Mouse (Mus musculus): ENCODE measurements around the gene Mybl2. TPM values are rescaled to one million over a fixed set of nuclear protein-coding genes. Genes with fewer than 3 reads are reported as not detected.
"Not testable (repeated sequence)": the region's sequence is repeated elsewhere in the genome, so short reads cannot be mapped to it uniquely, and the experiment has no call there.

The Mybl2 gene
- total and polyA plus RNA-seq, 2 experiments from 2014 or later = 3.7 to 3.9 TPM

GRCm38 (mm10) chr2:163056584-163056983, 2.1 kb downstream of the Mybl2 start:
- Histone ChIP-seq H3K4me1 (ENCODE audit: insufficient read depth, low read length) (no peaks in the 10 kb centered on the region), H3K9ac (replicated peaks; ENCODE audit: low read length) (no peak overlapping the region), H3K4me2 (ENCODE audit: low read depth, low read length) (no peak overlapping the region), H3K27me3 (ENCODE audit: insufficient read depth, low read length) (no peaks in the 10 kb centered on the region; the same call in 1 of the 2 replicates), H3K4me3 (ENCODE audit: low read length) (no peak overlapping the region), H3K36me3 (ENCODE audit: insufficient read depth, low read length) (no peaks in the 10 kb centered on the region), H3K27ac (no peak overlapping the region), H3K9me3 (ENCODE audit: low read length) (no peaks in the 10 kb centered on the region)
- ATAC-seq (no peak), DNase-seq (ENCODE audit: low spot score) (no peak)
- 87% methylated on average over 9 of the region's 9 CpGs for WGBS
- TF ChIP-seq CTCF (IDR thresholded peaks at IDR 0.05; ENCODE audit: low read depth) = no peak

- H3K4me1 ChIP-seq (ENCODE audit: insufficient read depth, low read length); ATAC-seq; DNase-seq (ENCODE audit: low spot score); H3K36me3 ChIP-seq (ENCODE audit: insufficient read depth, low read length); H3K4me3 ChIP-seq (ENCODE audit: low read length); H3K4me2 ChIP-seq (ENCODE audit: low read depth, low read length); H3K27me3 ChIP-seq (ENCODE audit: insufficient read depth, low read length); H3K9ac ChIP-seq (replicated peaks; ENCODE audit: low read length); H3K27ac ChIP-seq; H3K9me3 ChIP-seq (ENCODE audit: low read length): not testable (repeated sequence)
- 95% methylated on average over 6 of the region's 7 CpGs for whole genome bisulfite sequencing
These were observed 4.5 kb downstream of the Mybl2 start for GRCm38 (mm10) chr2:163058981-163059380.

DNA sequence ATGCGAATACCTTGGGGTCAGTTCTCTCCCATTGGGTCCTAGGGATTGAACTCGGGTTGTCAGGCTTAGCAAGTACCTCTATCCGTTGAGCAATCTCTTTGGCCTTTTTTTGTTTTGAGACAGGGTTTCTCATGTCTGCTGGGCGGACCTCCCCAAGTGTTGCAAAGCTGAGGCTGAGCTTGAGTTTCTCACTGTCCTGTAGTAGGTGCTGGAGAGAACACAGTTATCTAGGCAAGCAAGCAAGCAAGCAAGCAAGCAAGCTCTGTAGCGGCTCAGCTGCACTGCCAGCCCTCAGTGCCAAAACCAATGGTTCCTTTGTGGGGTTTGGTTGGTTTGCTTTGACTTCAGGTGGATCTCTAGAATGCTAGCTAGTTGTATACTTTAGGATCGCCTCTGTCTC, 6.1 kb downstream of the Mybl2 start:
- H3K9ac ChIP-seq (replicated peaks; ENCODE audit: low read length) = no peak overlapping the region
- no peak overlapping the region for H3K27ac ChIP-seq
- no peaks in the 10 kb centered on the region for H3K4me1 ChIP-seq (ENCODE audit: insufficient read depth, low read length)
- WGBS = 81% methylated on average over 6 of the region's 6 CpGs
- H3K4me3 ChIP-seq (ENCODE audit: low read length) = no peak overlapping the region
- no peaks in the 10 kb centered on the region for H3K9me3 ChIP-seq (ENCODE audit: low read length)
- H3K4me2 ChIP-seq (ENCODE audit: low read depth, low read length) = no peak overlapping the region
- DNase-seq (ENCODE audit: low spot score) (no peak), ATAC-seq (no peak)
- H3K36me3 ChIP-seq (ENCODE audit: insufficient read depth, low read length) = no peaks in the 10 kb centered on the region
- no peak for TF ChIP-seq CTCF (IDR thresholded peaks at IDR 0.05; ENCODE audit: low read depth)
- H3K27me3 ChIP-seq (ENCODE audit: insufficient read depth, low read length) = no peaks in the 10 kb centered on the region

GRCm38 (mm10) chr2:163061203-163062118, 7.0 kb downstream of the Mybl2 start:
- no peaks in the 10 kb centered on the region for H3K4me1 ChIP-seq (ENCODE audit: insufficient read depth, low read length)
- H3K27ac ChIP-seq = no peak overlapping the region
- no peaks in the 10 kb centered on the region for H3K9me3 ChIP-seq (ENCODE audit: low read length)
- H3K27me3 ChIP-seq (ENCODE audit: insufficient read depth, low read length) = no peaks in the 10 kb centered on the region
- ATAC-seq (no peak), DNase-seq (ENCODE audit: low spot score) (no peak)
- no peaks in the 10 kb centered on the region for H3K36me3 ChIP-seq (ENCODE audit: insufficient read depth, low read length)
- TF ChIP-seq CTCF (IDR thresholded peaks at IDR 0.05; ENCODE audit: low read depth) = no peak
- 84% methylated on average over 8 of the region's 8 CpGs for WGBS
- no peak overlapping the region for H3K4me2 ChIP-seq (ENCODE audit: low read depth, low read length)
- no peak overlapping the region for H3K4me3 ChIP-seq (ENCODE audit: low read length)
- no peak overlapping the region for H3K9ac ChIP-seq (replicated peaks; ENCODE audit: low read length)

DNA sequence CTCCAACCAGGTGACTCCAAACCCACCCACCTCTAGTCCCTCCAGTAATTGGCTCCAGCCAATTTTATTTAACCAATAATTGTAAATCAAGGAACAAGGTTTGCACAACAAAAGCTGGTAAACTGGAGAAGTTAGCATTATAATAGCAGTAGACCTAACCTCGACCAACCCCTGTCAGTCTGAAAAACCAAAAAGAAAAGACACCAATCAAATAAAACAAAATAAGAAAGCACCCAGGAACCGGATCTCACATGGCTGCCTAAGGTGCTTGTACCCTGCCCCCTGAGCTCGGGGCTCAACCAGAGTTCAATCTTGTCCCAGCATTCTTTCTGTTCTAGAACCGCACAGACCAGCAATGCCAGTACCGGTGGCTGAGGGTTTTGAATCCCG, 7.6 kb downstream of the Mybl2 start:
- Histone ChIP-seq H3K4me2 (ENCODE audit: low read depth, low read length) (no peak overlapping the region), H3K4me3 (ENCODE audit: low read length) (no peak overlapping the region), H3K36me3 (ENCODE audit: insufficient read depth, low read length) (no peaks in the 10 kb centered on the region), H3K4me1 (ENCODE audit: insufficient read depth, low read length) (no peaks in the 10 kb centered on the region), H3K9me3 (ENCODE audit: low read length) (no peaks in the 10 kb centered on the region), H3K27ac (no peak overlapping the region), H3K9ac (replicated peaks; ENCODE audit: low read length) (no peak overlapping the region), H3K27me3 (ENCODE audit: insufficient read depth, low read length) (no peaks in the 10 kb centered on the region)
- TF ChIP-seq CTCF (IDR thresholded peaks at IDR 0.05; ENCODE audit: low read depth) = no peak
- ATAC-seq (no peak), DNase-seq (ENCODE audit: low spot score) (no peak)
- WGBS = 78% methylated on average over 6 of the region's 6 CpGs

DNA sequence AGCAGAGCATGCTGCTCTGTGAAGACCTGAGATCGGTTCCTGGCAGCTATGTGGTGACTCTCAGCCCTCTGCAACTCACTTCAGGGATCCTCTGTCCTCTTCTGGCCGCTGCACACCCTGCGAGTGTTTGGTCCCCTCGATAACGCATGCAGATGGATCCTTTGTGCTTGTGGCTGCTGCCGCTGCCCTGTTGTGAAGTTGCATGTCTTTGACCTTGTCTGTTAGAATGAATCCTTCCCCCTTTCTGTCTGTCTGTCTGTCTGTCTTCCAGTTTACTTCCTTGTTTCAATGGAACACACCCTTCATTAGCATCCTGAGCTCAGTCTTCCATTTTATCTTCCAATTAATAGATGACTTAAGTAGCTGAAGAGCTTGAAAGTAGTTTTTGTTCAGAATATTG, 11.8 kb downstream of the Mybl2 start:
- 85% methylated on average over 6 of the region's 6 CpGs for WGBS
- TF ChIP-seq CTCF (IDR thresholded peaks at IDR 0.05; ENCODE audit: low read depth) = no peak
- DNase-seq (ENCODE audit: low spot score) = no peak
- Histone ChIP-seq H3K27ac (no peak overlapping the region), H3K9ac (replicated peaks; ENCODE audit: low read length) (no peak overlapping the region), H3K36me3 (ENCODE audit: insufficient read depth, low read length) (no peaks in the 10 kb centered on the region), H3K4me3 (ENCODE audit: low read length) (no peak overlapping the region), H3K4me2 (ENCODE audit: low read depth, low read length) (no peak overlapping the region), H3K27me3 (ENCODE audit: insufficient read depth, low read length) (no peaks in the 10 kb centered on the region), H3K4me1 (ENCODE audit: insufficient read depth, low read length) (no peaks in the 10 kb centered on the region), H3K9me3 (ENCODE audit: low read length) (no peaks in the 10 kb centered on the region)
- ATAC-seq = no peak

- no peak overlapping the region for H3K27ac ChIP-seq
- WGBS = 97% methylated on average over 1 of the region's 1 CpGs
- no peaks in the 10 kb centered on the region for H3K27me3 ChIP-seq (ENCODE audit: insufficient read depth, low read length)
- no peak overlapping the region for H3K4me3 ChIP-seq (ENCODE audit: low read length)
- TF ChIP-seq CTCF (IDR thresholded peaks at IDR 0.05; ENCODE audit: low read depth) = no peak
- no peaks in the 10 kb centered on the region for H3K36me3 ChIP-seq (ENCODE audit: insufficient read depth, low read length)
- ATAC-seq (no peak), DNase-seq (ENCODE audit: low spot score) (no peak)
- no peaks in the 10 kb centered on the region for H3K9me3 ChIP-seq (ENCODE audit: low read length)
- no peaks in the 10 kb centered on the region for H3K4me1 ChIP-seq (ENCODE audit: insufficient read depth, low read length)
- no peak overlapping the region for H3K9ac ChIP-seq (replicated peaks; ENCODE audit: low read length)
- H3K4me2 ChIP-seq (ENCODE audit: low read depth, low read length) = no peak overlapping the region
These were observed 12.7 kb downstream of the Mybl2 start for GRCm38 (mm10) chr2:163067233-163067632.
